Mouse (Mus musculus) layer of hippocampus, adult 18-20 months (tissue): ENCODE results near the gene Gm8693. TPM values are rescaled to one million over a fixed set of nuclear protein-coding genes. Genes with fewer than 3 reads are reported as not detected.
"Not testable (repeated sequence)": the region's sequence is repeated elsewhere in the genome, so short reads cannot be mapped to it uniquely, and the experiment has no call there.

Experiments used
- DNase-seq, 2 experiments: peaks; one replicate each; pipeline ENCODE4 v3.0.0; 2022; ENCODE audit warnings: low spot score in 2 of 2
- long read RNA-seq: library from polyadenylated mRNA; stranded (forward); transcript quantifications from one replicate; pipeline ENCODE4 v2.0.0, GENCODE M21; 2021
- total RNA-seq, 2 experiments: library from RNA; stranded (reverse); gene quantifications; 2 replicates each; pipeline ENCODE4 v1.2.3; 2021

The Gm8693 gene
- not detected for total RNA-seq
- long read RNA-seq, result 0 reads

GRCm38 (mm10) chr7:22692217-22692616, at the start of gene Gm8693:
Gm8693 (minus strand) TSS chr7:22692317.
- DNase-seq, result not testable (repeated sequence)

GRCm38 (mm10) chr7:22719610-22720009, 27.5 kb upstream of the Gm8693 start, which contains the start of gene Gm4567:
Gm4567 (minus strand) TSS chr7:22719710.
- not testable (repeated sequence) for DNase-seq

GRCm38 (mm10) chr7:22657718-22658117, 34.4 kb downstream of the Gm8693 start, which contains the start of gene Vmn1r155:
Vmn1r155 (plus strand) TSS chr7:22658018.
- DNase-seq, result not testable (repeated sequence)

Other genes with a start within 250 kb of the Gm8693 start
- not detected for gene Gm10665, start 228.2 kb downstream of the Gm8693 start, total RNA-seq
- not detected for gene Vmn1r151, start 192.6 kb downstream of the Gm8693 start, total RNA-seq
- gene Vmn1r152, start 169.3 kb downstream of the Gm8693 start, total RNA-seq, result not detected
- not detected for gene Gm8677, start 157.4 kb downstream of the Gm8693 start, total RNA-seq
- gene Gm4201, start 127.0 kb downstream of the Gm8693 start, total RNA-seq, result not detected
- not detected for gene Gm4565, start 104.2 kb downstream of the Gm8693 start, total RNA-seq
- gene Vmn1r155, start 34.3 kb downstream of the Gm8693 start, total RNA-seq, result not detected
- gene Gm4567, start 27.4 kb upstream of the Gm8693 start, total RNA-seq, result not detected
- gene Vmn1r157, start 69.4 kb upstream of the Gm8693 start, total RNA-seq, result not detected
- not detected for gene Vmn1r158, start 98.5 kb upstream of the Gm8693 start, total RNA-seq
- gene Vmn1r159, start 151.3 kb upstream of the Gm8693 start, total RNA-seq, result not detected
- not detected for gene Vmn1r160, start 178.9 kb upstream of the Gm8693 start, total RNA-seq